Mouse (Mus musculus): ENCODE results near the gene Trp53inp2.

DNA sequence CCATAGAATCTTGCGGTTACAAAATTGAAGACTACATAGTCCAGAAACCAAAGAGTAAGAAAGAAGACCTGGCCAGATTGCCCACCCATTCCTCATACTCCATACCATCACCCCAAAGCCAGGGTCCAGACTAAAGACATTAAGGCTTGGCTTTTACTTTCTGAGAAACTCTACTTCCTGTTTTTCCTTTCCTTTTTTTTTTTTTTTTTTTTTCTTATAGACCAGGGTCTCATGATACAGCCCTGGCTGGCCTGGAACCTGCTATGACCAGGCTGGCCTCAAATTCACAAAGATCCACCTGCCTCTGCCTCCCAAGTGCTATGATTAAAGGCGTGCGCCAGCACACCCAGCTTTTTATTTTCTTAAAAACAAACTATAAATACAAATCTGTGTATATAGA lies 44.6 kb upstream of the Trp53inp2 start:
- TF ChIP-seq EP300 (IDR thresholded peaks at IDR 0.05; ENCODE audit: low read depth) (no peak), CTCF (IDR thresholded peaks at IDR 0.05; ENCODE audit: low read depth) (no peak)
